Mouse (Mus musculus): ENCODE measurements at regions not wholly inside any gene's neighbourhood (a gene's known extent, or its start where the extent isn't known, plus 50 kb on each side); places are given as distances from the start of the nearest gene placed in this dataset.

DNA sequence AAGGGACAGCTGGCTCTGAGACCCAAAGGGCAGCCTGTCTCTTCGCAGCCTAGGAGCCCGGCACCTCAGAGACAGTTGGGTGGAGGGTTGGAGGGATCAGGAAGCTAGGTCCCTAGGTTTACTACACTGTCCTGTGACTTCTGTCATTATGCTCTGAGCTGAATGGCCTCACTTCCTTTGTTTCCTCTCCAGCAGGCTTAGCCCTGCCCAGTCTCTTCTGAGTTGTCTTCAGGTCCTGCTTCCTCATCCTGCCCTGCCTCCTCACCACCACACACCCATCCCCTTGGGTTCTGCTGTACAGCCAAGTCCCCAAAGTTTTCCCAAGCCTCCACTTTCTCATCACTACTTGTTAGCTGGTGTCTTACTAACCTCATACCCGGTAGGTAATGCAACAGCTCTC is 122.7 kb upstream of the Ccdc122 start:
- TF ChIP-seq CTCF (IDR thresholded peaks at IDR 0.05; ENCODE audit: low read depth) (no peak), EP300 (IDR thresholded peaks at IDR 0.05; ENCODE audit: low read depth) (no peak)

Measured in liver, embryonic 14.5 days (tissue).